Mouse (Mus musculus) ES-Bruce4 (cell line): ENCODE results near the gene Klhl29.

Experiments used
- CTCF ChIP-seq: IDR thresholded peaks from one replicate; pipeline ENCODE4 v1.8.1; 2011; ENCODE audit warnings: low read depth, low read length
- EP300 ChIP-seq: IDR thresholded peaks from 2 replicates; pipeline ENCODE4 v1.6.1; 2011; ENCODE audit warnings: low read depth, low read length; ENCODE audit not compliant: insufficient read depth
- POLR2A ChIP-seq: IDR thresholded peaks from one replicate; pipeline ENCODE4 v1.8.1; 2011; ENCODE audit warnings: low read length; ENCODE audit not compliant: insufficient read depth

GRCm38 (mm10) chr12:5353416-5353815 is 22.1 kb downstream of the Klhl29 start:
- TF ChIP-seq POLR2A (no peak), CTCF (no peak), EP300 (no peak)
